Mouse (Mus musculus): ENCODE results near the gene Smim14.

The Smim14 gene

DNA sequence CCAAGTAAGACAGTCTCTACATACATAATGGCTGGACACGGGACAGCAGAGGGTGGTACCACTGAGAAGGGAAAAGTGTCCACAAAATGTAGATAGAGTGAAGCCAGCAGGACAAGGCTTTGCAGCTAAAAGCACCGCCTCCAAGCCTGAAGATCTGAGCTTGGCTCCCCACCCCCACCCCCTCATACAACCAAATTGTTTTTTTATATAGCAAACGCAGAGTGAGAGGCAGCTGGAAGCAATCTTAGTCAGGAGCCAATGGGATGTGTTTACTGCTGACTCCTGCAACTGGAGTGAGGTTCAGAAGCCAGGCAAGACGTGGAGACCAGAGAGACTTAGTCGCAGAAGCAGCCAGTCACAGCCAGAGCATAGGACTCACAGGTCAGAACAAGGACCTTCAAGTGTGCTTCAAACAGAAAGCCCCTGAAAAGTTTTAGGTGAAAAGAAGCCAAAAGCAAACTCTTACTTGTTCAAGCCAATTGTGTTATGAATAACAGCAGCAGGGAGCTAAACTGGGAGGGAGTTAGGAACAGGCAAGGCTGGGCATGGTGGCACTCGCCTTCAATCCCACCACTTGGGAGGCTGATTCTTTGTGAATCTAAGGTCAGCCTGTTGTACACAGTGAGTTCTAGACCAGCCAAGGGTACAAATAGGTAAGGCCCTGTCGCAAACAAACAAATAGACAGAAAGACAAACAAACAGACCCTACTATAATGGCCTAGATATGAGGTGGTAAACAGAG is 79.7 kb downstream of the Smim14 start:
- DNase-seq, result peak; percentile 96

DNA sequence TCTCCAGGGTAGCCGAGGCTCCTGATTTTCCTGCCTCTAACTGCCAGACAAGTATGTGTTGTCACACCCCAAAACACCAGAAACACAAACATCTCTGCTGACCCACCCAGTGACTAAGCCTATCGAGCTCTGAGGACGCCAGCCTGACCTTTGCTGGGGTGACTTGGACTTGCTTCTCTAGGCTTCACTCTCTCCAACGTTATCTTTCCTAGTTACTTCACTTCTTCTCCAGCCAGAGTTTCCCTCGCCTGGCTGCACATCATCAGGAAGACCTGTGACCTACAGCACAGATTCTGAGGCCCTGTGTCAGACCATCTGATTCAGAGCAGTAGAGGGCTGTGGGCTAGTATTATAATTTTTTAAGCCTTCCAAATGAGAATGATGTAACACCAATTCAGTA is 82.2 kb downstream of the Smim14 start:
- DNase-seq, result peak; percentile 98

DNA sequence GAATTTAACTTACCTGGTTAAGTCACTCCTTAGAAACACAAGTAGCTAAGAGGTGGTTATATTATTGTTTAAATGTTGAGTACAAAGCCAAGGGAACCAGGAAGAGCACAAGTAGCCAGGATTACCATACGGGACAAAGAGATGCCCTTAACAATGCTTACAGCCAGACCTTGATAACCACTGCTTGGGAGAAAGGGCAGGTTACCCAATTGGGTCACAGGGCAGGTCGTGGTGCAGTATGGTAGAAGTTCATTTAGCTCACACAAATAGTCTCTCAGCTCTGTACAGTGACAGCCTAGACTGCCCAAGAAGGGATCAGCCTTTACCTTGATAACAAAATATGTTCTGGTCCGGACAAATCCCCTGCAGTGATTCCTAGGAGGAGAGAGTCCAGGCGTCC is 88.0 kb downstream of the Smim14 start:
- DNase-seq, result no peak

DNA sequence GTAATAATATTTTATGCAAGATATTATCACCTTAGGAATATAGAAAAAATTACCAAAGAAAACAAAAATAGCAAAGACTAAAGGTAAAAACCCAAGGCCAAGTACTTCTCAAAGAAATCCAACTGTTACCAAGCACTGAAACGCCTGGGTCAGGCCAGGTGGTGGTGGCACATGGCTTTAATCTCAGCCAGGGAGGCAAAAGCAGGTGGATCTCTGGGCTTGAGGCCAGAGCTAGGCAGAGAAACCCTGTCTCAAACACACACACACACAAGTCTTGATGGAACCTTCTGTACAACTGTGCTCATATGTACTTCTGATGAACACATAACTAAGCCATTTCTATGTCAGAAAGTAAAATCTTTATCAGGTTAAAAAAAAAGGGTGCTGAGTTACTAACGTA is 89.2 kb downstream of the Smim14 start:
- DNase-seq, result no peak

DNA sequence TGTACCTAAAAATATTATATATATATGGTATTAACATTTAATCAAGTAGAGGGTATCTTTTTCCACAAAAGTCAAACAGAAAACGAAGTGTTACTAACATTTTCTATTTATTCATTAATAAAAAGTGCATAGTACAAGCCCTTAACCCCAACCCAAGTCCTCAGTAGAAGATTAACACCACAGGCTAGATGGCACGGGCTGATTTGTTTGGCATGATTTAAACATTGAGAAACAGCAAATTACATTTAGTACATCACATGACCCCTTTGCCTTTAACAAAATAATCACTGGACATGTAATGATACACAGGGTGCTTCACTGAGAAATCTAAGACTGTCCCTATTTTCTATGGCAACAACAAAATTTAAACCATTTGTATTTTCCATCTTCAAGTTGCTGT is 90.2 kb downstream of the Smim14 start:
- no peak for DNase-seq

DNA sequence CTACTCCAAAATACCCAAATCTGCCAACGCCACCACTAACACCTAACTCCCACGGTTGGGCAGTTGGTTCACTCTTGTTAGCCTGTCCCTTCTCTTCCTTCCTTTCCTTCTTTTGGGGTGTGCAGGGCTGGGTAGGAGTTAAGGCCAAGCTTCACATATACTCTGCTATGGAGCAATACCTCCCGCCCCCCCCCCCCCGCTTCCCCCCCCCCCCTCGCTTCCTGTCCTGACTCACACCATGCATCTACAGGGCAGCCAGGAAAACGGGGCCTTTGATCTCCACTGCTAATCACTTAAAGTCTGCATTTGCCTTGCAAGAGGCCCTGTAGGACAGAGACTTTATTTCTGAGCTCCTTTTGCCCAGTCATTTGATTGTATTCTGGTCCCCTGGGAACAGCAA is 92.0 kb downstream of the Smim14 start:
- DNase-seq, result no peak

DNA sequence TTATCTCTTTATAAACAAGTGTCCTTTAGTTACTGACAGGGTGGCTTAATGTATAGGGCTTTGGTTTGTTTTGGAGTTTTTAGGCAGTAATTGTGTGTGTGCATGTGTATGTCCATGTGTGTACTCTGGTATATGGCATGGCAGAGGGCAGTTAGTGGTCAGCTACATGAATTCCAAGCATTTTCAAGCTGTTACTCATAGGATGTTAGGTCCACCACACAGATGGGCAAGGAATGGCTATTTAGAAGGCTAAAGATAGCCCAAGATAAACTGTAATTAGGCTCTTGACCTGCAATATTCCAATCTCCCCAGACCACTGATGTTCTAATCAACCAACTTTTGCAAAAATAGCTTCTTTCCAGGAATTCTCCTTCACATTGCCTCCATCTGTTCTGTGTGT is 98.9 kb downstream of the Smim14 start:
- no peak for DNase-seq

DNA sequence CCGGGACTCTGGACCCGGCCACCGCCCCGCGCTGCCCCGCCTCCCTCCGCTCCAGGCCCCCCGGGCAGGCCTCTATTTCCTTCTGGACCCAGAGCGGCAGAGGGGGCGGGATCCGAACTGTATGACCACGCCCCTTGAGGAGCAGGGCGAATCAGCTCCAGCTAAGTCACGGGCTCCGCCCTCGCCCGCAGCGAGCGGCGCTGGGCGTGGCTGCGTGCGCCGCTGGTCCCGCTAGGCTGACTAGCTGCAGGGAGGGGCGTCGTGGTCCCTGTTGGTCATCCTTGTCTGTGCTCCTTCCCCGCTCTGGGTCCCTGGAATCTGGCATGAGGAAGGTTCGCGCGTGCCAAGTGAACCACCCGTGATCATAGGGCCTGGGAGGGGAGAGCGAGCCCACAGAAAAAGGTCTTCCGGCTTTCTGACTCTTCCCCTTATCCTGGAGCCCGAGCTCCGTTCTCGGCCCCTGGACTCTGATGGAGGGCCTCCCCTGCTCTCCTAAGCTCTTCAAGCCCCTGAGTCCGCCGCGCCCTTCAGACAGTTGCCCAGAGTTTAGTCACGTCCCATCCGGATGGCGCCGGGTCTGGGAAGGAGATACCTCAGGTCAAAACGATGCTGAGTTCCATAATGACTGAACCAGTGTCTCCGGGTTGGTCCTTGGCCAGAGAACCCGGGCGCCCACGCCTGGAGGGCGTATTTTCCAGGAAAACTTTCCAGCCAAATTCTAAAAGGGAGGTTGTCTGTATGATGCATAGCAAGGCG is 101.0 kb downstream of the Smim14 start, which contains the start of gene Ugdh:
TSS of gene Ugdh (minus strand) at position 144 of the 756 bp plus-strand sequence.
- peak; percentile 100 for DNase-seq

DNA sequence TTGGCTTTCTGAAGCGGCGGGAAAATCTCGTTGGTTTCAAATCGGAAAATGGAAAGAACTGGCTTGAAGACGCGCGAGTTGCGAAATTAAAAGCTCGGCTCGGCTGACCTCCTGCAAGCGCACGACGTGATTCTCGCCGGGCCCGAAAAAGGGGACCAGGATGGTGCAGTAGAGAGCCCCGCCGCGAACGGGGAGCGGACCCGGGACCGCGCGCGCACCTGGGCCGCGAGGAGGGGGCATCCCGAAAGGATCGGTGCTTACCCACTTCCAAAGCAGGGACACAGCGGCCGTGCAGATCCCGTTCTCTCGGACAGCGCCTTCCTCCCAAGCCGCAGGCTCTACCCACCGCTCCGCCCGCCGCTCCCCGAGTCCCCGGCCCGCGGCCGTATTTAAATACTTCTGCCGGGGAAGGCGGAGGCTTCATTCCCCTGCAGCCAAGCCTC is 101.6 kb downstream of the Smim14 start:
- no peak for DNase-seq

DNA sequence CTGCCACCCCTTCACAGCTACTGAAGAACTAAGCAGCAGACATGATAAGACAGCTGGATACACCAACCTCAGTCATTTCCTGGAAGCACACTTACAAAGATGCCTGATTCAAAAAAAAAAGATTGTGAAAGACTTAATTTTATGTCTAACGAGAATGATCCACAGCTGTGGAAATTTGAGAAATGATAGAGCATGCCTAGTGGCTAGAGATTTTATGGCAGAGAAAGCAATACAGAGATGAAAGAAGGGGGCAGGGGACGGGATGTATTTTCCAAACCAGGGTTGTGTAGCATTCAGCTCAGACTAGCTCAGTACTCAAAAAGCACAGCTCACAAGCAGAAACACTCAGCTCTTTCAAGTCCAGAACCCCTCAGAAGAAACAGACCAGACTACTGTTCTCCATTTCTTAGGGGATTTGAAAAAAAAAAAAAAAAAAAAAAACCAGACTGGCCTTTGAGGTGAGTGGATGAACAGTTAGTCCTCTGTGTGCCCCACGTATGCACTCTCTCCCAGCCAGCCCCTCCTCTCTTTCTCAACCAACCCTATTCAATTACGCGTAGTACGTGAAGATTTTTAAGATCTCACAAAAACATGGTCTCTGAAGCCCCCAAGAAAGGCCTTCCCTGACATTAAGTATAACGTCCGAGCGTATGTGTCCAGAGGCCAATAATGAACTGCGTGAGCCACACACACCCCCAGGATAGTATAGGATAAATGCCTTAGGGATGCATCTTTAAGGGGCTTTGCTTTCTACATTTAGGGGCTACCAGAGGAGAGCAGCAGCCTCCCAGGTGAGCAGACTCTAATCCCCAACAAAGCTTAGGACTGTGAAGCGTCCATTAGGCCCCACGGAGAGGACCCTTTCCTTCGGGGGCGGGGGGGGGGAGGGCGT is 102.3 kb downstream of the Smim14 start:
- DNase-seq, result no peak

DNA sequence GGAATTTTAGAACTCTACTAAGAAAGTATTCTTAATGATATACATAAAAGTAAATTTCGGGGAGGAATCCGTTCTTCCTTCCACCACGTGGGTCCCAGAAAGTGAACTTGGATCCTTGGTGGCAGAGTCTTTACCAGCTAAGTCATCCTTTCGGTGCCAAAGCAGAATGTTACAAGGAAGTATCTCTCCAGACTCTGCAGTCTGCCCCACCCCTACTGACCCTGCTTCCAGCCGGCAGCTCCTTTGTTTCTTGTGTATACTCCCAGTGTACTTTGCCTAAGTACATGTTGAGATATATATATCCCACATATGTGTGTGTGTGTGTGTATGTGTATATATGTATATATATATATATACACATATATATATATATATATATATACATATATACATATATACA is 107.5 kb downstream of the Smim14 start:
- DNase-seq, result no peak

DNA sequence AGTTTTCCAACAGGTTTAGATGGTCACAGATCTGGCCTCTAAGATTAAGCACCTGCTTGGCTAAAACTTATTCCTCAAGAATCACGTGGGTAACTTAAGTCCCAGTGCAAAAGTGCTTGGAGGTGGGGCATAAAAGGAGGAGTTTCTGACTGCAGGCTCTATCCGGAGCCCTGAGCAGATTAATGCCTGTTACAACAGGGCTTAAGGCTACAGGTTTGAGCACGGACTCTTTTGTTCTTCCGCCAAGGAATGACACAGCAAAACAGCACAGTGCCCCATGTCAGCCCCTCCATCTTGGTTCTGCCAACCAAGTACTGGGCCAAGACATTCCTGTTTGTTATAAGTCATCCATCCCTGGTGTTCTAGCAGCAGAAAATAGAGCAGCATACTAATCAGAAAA is 108.7 kb downstream of the Smim14 start:
- DNase-seq, result no peak

DNA sequence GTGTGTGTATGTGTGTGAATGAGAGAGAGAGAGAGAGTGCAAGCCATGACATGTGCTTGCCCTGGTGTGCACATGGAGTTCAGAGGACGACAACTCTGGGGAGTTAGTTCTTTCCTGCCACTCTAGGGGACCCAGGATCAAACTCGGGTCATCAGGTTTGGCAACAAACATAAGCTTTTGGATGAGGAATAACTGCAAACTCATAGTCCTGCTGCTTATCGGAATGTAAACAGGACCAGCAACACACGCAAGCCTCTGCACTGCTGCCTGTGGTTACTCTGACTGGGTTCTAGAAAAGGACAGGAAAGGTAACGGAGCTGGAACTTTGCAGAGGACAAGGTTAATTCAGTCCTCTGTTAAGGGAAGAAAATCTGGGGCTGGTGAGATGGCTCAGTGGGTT is 111.7 kb downstream of the Smim14 start:
- no peak for DNase-seq

DNA sequence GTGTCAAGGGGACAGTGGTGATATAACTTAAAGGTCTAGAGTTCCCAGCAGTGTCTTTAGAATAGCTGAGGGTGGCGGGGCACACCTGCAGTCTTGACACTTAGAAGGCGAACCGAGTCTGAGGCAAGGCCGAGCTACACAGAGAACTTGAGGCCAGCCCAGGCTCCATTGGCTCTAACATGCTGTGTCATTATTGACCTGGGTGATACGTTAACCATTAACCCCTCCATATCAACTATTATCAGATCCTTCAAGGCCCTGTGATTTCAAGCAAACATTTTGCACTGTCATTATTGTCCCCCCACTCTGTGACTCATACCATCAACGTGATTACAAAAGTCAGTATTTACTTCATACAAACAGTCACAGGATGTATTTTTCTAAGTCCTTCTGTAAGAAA is 112.8 kb downstream of the Smim14 start:
- no peak for DNase-seq

DNA sequence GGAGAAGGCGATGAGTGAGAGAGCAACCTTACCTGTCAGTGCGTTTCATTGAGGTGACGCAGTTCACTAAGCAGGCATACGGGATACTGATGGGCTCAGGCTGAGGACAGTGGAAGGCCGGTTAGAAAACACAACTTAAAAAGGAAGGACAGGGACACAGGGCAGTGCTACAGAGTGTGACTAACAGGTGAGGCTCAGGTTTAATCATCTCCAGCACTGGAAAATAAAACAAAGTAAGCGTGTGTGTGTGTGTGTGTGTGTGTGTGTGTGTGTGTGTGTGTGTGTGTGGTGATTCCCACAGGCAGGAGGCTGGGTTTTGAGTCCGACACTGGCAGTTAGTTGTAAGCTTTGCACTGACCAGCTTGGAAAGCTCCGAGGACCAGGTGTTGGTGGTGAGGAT is 114.2 kb downstream of the Smim14 start:
- DNase-seq, result no peak

DNA sequence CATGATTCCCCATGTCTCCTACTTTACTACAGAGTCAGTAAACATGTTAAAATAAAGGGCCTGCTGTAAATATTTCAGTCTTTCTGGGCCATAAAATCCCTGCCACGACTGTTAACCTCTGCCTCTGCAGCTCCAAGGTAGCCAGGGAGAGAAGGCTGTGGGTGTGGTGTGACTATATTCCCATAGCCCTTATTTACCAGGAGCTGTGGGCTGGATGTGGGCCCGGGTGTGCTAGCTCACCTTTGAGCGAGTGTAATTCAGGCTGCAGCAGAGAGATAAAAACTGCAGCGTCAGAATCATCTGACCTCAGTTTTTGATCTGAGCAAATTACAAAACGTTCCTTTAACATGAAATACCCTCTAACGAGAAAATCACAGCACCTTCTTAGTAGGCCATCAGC is 116.2 kb downstream of the Smim14 start:
- no peak for DNase-seq

DNA sequence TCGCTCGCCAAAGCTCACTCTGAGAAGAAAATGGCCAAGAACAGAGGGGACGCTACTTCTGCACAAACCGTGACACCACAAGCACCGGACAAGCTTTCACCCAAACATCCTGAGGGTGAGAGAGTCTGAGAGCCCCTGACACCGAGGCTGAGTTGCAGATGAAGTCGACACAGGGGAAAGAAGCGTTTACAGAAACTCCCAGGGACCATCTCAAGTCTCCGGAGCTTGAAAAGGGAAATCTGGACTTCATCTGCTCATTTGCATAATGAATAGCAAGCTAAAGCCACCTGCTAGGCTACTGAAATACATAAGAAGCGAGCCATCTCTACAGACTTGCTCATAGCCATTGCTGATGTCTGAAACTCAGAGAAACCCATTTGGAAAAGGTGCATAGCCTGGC is 117.8 kb downstream of the Smim14 start:
- no peak for DNase-seq

DNA sequence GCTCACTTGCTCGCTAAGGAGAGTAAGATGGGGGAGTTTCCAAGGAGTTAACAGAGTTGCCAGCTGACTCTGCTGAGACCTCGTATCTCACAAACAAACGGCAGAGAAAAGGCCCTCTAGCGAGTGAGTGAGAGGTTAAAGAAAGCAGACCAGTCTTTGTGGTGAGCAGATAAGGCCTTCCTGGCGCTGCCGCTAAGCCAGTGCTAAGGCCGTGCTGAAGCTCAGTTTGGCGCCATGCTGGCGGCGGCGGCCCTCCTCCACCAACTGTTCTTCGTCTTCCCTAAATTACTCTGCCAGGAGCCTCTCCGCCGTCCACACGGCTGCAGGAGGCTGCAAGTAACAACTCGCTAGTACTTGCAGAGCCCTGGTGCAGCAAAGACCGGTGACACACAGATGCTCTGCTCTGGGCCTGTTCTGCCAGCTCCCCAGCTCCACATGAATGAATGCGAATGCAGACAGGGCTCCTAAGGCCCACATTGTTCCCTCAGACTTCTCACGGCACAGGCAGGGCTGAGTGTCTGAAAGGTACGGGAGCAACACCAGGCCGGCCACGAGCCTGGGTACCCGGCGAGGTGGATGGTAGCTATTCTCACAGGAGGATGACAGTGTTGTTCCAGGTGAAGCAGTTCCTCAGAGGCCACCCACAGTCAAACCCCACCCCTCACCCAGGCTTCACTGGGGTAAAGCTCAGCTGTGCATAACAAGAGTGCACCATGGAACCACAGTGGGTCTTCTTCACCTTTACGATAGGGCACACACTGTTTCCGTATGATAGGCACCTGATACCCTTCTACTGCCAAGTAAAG is 121.1 kb downstream of the Smim14 start:
- DNase-seq, result peak; percentile 93

DNA sequence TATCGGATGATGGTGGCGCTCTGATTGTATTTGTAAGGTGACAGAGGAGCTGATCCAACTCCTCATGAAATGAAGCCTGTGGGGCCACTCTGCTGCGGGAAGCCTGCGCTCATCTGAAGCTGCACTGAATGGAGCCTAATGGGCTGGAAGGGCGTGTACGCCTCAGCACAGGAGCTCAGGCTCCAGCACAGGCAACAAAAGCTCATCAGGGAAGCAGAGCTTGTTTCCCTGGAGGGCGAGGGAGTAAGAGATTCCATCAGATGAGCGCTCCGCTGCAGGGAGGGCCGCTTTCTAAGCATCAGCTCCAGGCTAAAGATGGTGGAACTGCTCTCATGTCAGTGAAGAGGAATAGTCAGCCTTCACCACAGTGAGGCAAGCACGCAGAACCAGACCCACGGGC is 129.0 kb downstream of the Smim14 start:
- no peak for DNase-seq

DNA sequence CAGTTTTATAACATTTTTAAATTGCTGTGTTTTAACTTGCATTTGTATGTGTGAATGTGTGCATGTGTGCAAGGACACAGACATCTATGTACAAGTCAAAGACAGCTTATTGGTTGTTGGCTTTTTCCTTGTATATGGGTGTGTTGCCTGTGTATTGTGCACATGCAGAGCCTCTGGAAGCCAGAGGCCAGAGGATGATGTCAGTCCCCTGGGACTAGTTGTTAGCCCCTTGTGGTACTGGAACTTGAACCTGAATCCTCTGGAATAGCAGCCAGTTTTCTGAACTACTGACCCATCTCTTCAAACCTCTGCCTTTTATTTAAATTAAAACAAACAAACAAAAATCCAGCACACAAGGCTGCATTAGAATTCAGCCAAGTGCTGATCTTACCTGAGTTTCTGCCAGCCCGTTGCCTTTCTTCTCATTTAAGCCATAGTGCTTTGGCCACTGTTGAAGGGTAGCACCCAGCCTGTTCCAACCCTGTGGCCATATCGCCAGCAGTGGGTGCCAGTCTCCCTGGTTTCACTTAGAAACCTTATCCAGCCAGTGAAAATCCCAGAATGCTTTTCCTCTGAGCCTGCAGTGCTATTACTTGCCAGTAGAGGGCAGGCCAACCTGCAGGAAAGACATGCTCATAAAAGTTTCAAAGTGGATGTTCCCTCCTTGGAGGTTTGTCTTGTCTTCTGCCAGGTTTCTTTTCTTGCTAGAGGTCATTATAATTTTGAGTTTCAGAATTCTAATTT is 135.6 kb downstream of the Smim14 start:
- DNase-seq, result peak; percentile 96

Data from heart, adult 11 months (tissue).